Mouse (Mus musculus) cortical plate, adult 2 months (tissue): ENCODE data around the gene Mpp2.

ENCODE experiments used
- CTCF ChIP-seq: fragments of 200-500 bp; IDR thresholded peaks from 2 replicates; pipeline ENCODE4 v1.5.1; 2011; ENCODE audit warnings: mild to moderate bottlenecking, control low read depth, low read length; ENCODE audit not compliant: insufficient read depth; ENCODE audit errors: extremely low read depth
- POLR2A ChIP-seq: fragments of 200-500 bp; IDR thresholded peaks from 2 replicates; pipeline ENCODE4 v1.6.1; 2011; ENCODE audit warnings: mild to moderate bottlenecking, low read length, control low read depth; ENCODE audit not compliant: insufficient read depth; ENCODE audit errors: extremely low read depth

GRCm38 (mm10) chr11:102025354-102025753 is 63.0 kb downstream of the Mpp2 start:
- no peak for TF ChIP-seq POLR2A
- no peak for TF ChIP-seq CTCF
